Mouse (Mus musculus): ENCODE measurements at regions not wholly inside any gene's neighbourhood (a gene's known extent, or its start where the extent isn't known, plus 50 kb on each side); places are given as distances from the start of the nearest gene placed in this dataset.
"Not testable (repeated sequence)": the region's sequence is repeated elsewhere in the genome, so short reads cannot be mapped to it uniquely, and the experiment has no call there.

DNA sequence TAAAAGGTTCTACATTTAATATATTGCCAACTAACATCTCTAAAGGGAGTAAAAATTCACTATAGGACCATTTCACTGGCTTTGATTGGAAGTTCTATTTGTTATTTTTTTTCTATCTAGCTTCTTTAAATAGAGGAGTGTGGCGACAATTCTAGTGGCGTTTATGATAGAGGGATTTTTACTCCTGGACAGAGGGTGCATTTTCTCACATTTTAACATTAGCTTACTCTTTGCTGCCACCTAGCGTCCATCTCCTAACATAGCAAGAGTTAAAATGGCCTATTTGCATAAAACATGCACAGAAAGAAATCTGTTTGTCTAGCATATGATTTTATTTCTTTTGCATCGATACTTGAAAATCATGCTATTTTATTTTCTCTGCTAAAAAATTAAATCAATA, 288.9 kb downstream of the Phf3 start:
- Histone ChIP-seq H3K4me3 (ENCODE audit: insufficient read depth in 1 of 2, low read depth in 2 of 2, low read length in 2 of 2) (no peak overlapping the region), H3K9ac (replicated peaks) (no peak overlapping the region), H3K27me3 (ENCODE audit: control insufficient read depth, insufficient read depth, low read length) (no peaks in the 10 kb centered on the region), H3K4me1 (replicated peaks; ENCODE audit: control insufficient read depth in 2 of 2, insufficient read depth in 2 of 2, low read length in 1 of 2) (no peaks in the 10 kb centered on the region), H3K27ac (no peak overlapping the region), H3K9me3 (ENCODE audit: control insufficient read depth, low read length) (no peaks in the 10 kb centered on the region), H3K36me3 (replicated peaks; ENCODE audit: control insufficient read depth, insufficient read depth, low read depth) (no peaks in the 10 kb centered on the region), H3K4me2 (ENCODE audit: low read depth) (no peak overlapping the region)
- WGBS (ENCODE audit: insufficient replicate concordance): 4% methylated on average over 4 of the region's 4 CpGs
- no peak for ATAC-seq (ENCODE audit: insufficient read depth)
- peak in 1 of 3 experiments; percentile 3 for DNase-seq (ENCODE audit: low read depth in 3 of 3, low spot score in 3 of 3)
- TF ChIP-seq CTCF (IDR thresholded peaks at IDR 0.05; ENCODE audit: low read depth) (peak; percentile 69), EP300 (IDR thresholded peaks at IDR 0.05; ENCODE audit: low read depth) (no peak)

DNA sequence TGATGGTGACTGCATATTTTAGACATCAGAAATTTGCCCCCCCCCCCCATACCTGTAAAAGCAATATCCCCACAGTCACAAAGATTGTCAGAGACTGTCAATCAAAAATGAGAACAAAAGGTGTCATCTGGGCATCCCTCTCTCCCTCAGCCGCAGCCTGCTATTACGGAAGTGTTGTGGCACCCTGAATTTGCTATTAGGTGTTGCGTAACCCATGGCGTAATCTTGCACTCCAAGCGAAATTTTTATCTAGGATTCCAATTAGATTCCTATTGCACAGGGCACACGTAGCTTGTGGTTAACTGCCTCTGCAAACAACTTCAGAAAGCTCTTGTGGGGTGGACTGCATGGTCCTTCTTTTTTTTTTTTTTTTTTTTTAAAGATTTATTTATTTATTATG, 289.9 kb downstream of the Phf3 start:
- DNase-seq (ENCODE audit: low read depth in 3 of 3, low spot score in 3 of 3) (no peak), ATAC-seq (ENCODE audit: insufficient read depth) (no peak)
- Histone ChIP-seq H3K4me3 (ENCODE audit: insufficient read depth in 1 of 2, low read depth in 2 of 2, low read length in 2 of 2) (no peak overlapping the region), H3K4me2 (ENCODE audit: low read depth) (no peak overlapping the region), H3K4me1 (replicated peaks; ENCODE audit: control insufficient read depth in 2 of 2, insufficient read depth in 2 of 2, low read length in 1 of 2) (no peaks in the 10 kb centered on the region), H3K9me3 (ENCODE audit: control insufficient read depth, low read length) (no peaks in the 10 kb centered on the region), H3K27ac (no peak overlapping the region), H3K9ac (replicated peaks) (no peak overlapping the region), H3K27me3 (ENCODE audit: control insufficient read depth, insufficient read depth, low read length) (no peaks in the 10 kb centered on the region), H3K36me3 (replicated peaks; ENCODE audit: control insufficient read depth, insufficient read depth, low read depth) (no peaks in the 10 kb centered on the region)
- WGBS (ENCODE audit: insufficient replicate concordance): 59% methylated on average over 6 of the region's 6 CpGs
- TF ChIP-seq CTCF (IDR thresholded peaks at IDR 0.05; ENCODE audit: low read depth): no peak
- no peak for TF ChIP-seq EP300 (IDR thresholded peaks at IDR 0.05; ENCODE audit: low read depth)

- Histone ChIP-seq H3K9me3 (ENCODE audit: control insufficient read depth, low read length) (no peaks in the 10 kb centered on the region), H3K4me1 (replicated peaks; ENCODE audit: control insufficient read depth in 2 of 2, insufficient read depth in 2 of 2, low read length in 1 of 2) (no peaks in the 10 kb centered on the region)
Observed at GRCm38 (mm10) chr1:30564757-30565156, 309.0 kb downstream of the Phf3 start.

GRCm38 (mm10) chr1:30548761-30549160, 325.0 kb downstream of the Phf3 start:
- H3K4me2 ChIP-seq (ENCODE audit: low read depth); ATAC-seq (ENCODE audit: insufficient read depth); H3K36me3 ChIP-seq (replicated peaks; ENCODE audit: control insufficient read depth, insufficient read depth, low read depth); H3K9ac ChIP-seq (replicated peaks); H3K4me3 ChIP-seq (ENCODE audit: insufficient read depth in 1 of 2, low read depth in 2 of 2, low read length in 2 of 2); DNase-seq (ENCODE audit: low read depth in 3 of 3, low spot score in 3 of 3); H3K4me1 ChIP-seq (replicated peaks; ENCODE audit: control insufficient read depth in 2 of 2, insufficient read depth in 2 of 2, low read length in 1 of 2); H3K27me3 ChIP-seq (ENCODE audit: control insufficient read depth, insufficient read depth, low read length); H3K9me3 ChIP-seq (ENCODE audit: control insufficient read depth, low read length); H3K27ac ChIP-seq: not testable (repeated sequence)
- WGBS (ENCODE audit: insufficient replicate concordance): 37% methylated on average over 4 of the region's 4 CpGs

More at GRCm38 (mm10) chr1:30564757-30565156, 309.0 kb downstream of the Phf3 start:
- Histone ChIP-seq H3K9ac (replicated peaks) (no peak overlapping the region), H3K4me3 (ENCODE audit: insufficient read depth in 1 of 2, low read depth in 2 of 2, low read length in 2 of 2) (no peak overlapping the region), H3K27me3 (ENCODE audit: control insufficient read depth, insufficient read depth, low read length) (no peaks in the 10 kb centered on the region), H3K4me2 (ENCODE audit: low read depth) (no peak overlapping the region), H3K36me3 (replicated peaks; ENCODE audit: control insufficient read depth, insufficient read depth, low read depth) (no peaks in the 10 kb centered on the region), H3K27ac (no peak overlapping the region)
- 70% methylated on average over 6 of the region's 6 CpGs for whole genome bisulfite sequencing (ENCODE audit: insufficient replicate concordance)
- TF ChIP-seq EP300 (IDR thresholded peaks at IDR 0.05; ENCODE audit: low read depth) (no peak), CTCF (IDR thresholded peaks at IDR 0.05; ENCODE audit: low read depth) (no peak)
- ATAC-seq (ENCODE audit: insufficient read depth) (no peak), DNase-seq (ENCODE audit: low read depth in 3 of 3, low spot score in 3 of 3) (no peak)

DNA sequence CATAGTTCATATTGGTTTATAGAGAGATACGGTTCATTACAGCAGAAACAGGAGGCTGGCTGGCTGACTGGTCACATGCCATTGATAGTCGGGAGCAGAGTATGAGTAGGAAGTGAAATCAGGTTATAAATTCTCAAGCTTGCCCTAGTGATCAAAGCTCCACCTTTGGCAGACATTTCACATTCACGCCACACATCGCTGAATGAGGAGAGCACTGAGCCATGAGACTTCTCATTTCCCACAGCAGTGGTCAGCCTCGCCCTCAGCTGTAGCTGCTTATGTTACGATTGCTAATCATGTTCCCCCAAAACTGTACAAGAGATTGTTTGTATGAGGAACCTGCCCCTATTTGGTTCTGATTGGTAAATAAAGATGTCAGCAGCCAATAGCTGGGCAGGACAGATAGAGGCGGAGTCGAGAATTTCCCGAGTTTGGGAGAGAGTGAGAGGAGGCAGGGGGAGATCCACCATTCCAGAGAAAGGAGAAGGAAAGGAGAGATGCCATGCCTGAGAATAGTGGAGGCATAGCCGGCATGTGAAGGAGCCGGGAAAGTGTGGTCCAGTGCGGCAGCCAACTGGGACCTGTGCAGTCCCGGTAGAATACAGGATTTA, 333.5 kb downstream of the Phf3 start:
- H3K27ac ChIP-seq: no peak overlapping the region
- 73% methylated on average over 13 of the region's 13 CpGs for WGBS (ENCODE audit: insufficient replicate concordance)
- no peak overlapping the region for H3K4me2 ChIP-seq (ENCODE audit: low read depth)
- ATAC-seq (ENCODE audit: insufficient read depth): no peak
- DNase-seq (ENCODE audit: low read depth in 3 of 3, low spot score in 3 of 3): no peak
- H3K27me3 ChIP-seq (ENCODE audit: control insufficient read depth, insufficient read depth, low read length): no peaks in the 10 kb centered on the region
- no peaks in the 10 kb centered on the region for H3K4me1 ChIP-seq (replicated peaks; ENCODE audit: control insufficient read depth in 2 of 2, insufficient read depth in 2 of 2, low read length in 1 of 2)
- H3K36me3 ChIP-seq (replicated peaks; ENCODE audit: control insufficient read depth, insufficient read depth, low read depth): no peaks in the 10 kb centered on the region
- no peak overlapping the region for H3K9ac ChIP-seq (replicated peaks)
- TF ChIP-seq EP300 (IDR thresholded peaks at IDR 0.05; ENCODE audit: low read depth): no peak
- no peak for TF ChIP-seq CTCF (IDR thresholded peaks at IDR 0.05; ENCODE audit: low read depth)
- H3K4me3 ChIP-seq (ENCODE audit: insufficient read depth in 1 of 2, low read depth in 2 of 2, low read length in 2 of 2): no peak overlapping the region
- no peaks in the 10 kb centered on the region for H3K9me3 ChIP-seq (ENCODE audit: control insufficient read depth, low read length)
